Mouse (Mus musculus) A20 (cell line): ENCODE measurements around the gene Aff3.

Experiments used
- DNase-seq: peaks from one replicate; pipeline ENCODE4 v3.0.0-alpha.2; 2011; ENCODE audit warnings: low read depth, low spot score

Gene Aff3

GRCm38 (mm10) chr1:38181020-38181550 is 483.7 kb downstream of the Aff3 start:
- no peak for DNase-seq

- peak; percentile 74 for DNase-seq
Measured at GRCm38 (mm10) chr1:38178929-38179328, 485.8 kb downstream of the Aff3 start.

GRCm38 (mm10) chr1:38176077-38176476 is 488.7 kb downstream of the Aff3 start:
- no peak for DNase-seq

GRCm38 (mm10) chr1:38171874-38172273 is 492.9 kb downstream of the Aff3 start:
- no peak for DNase-seq

GRCm38 (mm10) chr1:38165696-38166095 is 499.1 kb downstream of the Aff3 start:
- DNase-seq, result no peak

GRCm38 (mm10) chr1:38150086-38150485 is 514.7 kb downstream of the Aff3 start:
- peak; percentile 85 for DNase-seq

- no peak for DNase-seq
Measured at GRCm38 (mm10) chr1:38146008-38146407, 518.7 kb downstream of the Aff3 start.

GRCm38 (mm10) chr1:38141371-38141770 is 523.4 kb downstream of the Aff3 start:
- DNase-seq, result no peak

- peak; percentile 51 for DNase-seq
Measured at GRCm38 (mm10) chr1:38140911-38141310, 523.8 kb downstream of the Aff3 start.

GRCm38 (mm10) chr1:38139396-38139795 is 525.4 kb downstream of the Aff3 start:
- peak; percentile 86 for DNase-seq

- DNase-seq, result no peak
Measured at GRCm38 (mm10) chr1:38132942-38133341, 531.8 kb downstream of the Aff3 start.

GRCm38 (mm10) chr1:38130715-38131483 is 533.9 kb downstream of the Aff3 start:
- peak; percentile 85 for DNase-seq

- DNase-seq, result peak; percentile 92
Measured at GRCm38 (mm10) chr1:38129501-38130267, 535.1 kb downstream of the Aff3 start, which contains the start of gene Rev1. Gene Rev1, minus strand, starts transcription at chr1:38129801.

GRCm38 (mm10) chr1:38128919-38129436 is 535.8 kb downstream of the Aff3 start:
- DNase-seq, result peak; percentile 69
